Mouse (Mus musculus): ENCODE data around the gene Clec12b. TPM values are rescaled to one million over a fixed set of nuclear protein-coding genes. Genes with fewer than 3 reads are reported as not detected.
"Not testable (repeated sequence)": the region's sequence is repeated elsewhere in the genome, so short reads cannot be mapped to it uniquely, and the experiment has no call there.

The Clec12b gene
- total RNA-seq, 2 experiments from 2014 or later: not detected

DNA sequence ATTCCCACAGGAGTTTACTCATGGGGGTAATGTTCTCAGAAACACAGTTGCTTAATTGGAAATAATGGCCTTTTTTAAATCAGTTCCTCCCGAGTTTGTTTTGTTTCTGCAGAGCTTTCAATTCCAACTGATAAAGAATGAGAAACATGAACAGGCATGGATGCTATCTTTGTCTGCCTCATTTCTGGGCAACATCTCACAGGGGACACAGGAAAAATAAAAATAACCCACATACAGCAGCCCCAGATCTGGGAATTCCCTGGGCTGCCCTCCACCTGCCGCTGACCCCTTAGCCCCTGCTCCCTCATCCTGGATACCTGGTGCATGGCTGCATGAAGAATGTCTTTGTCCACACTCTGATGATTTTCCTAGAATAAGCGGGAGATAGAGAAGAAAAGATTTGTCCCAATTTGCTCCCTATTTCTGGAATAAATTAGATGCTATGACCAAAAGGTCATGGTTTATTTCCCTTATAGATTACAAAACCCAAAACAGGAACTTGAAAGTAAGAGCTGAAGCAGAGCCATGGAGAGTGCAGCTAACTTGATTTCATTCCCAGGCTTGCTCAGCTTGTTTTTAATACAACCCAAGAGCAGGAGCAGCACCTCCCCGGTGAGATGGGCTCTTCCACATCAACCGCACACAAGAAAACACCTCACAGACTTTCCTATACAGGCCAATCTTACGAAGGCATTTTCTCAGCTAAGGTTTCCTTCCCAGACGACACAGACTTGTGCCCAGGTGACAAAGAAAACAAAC is 16.1 kb downstream of the Clec12b start:
- DNase-seq: no peak

DNA sequence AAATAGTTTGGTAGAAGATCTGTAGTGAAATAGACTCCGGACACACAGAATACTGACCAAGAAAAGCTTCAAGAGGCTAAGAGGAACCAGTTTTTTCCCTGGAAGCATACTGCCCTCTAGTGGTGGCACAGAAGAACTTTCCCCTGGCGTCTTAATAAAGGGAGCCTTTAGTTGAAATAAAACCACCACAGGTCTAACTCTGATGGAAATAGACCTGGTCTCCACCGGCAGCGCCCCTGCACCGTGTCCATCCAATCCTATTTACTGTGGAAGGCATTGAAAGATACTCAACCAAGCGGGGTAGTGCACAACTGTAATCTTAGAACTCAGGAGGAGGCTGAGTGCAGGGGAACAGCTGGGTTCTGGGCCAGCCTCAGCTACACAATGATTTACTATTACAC is 19.7 kb downstream of the Clec12b start:
- DNase-seq: peak; percentile 51 to 63

DNA sequence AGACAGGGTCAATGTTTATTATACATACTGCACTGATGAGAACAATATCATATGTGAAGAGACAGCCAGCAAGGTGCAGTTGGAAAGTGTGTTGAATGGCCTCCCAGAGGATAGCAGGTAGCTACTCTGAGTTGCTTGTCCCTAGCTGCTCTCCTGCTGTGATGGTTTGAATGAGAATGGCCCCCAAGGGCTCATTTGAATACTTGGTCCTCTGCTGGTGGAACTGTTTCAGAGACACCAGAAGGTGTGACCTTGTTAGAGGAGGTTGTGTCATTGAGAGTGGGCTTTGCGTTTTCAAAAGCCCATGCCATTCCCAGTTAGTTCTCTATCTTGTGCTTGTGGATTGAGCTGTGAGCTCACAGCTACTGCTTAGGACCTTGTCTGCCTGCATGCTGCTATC is 21.7 kb downstream of the Clec12b start:
- no peak for DNase-seq

DNA sequence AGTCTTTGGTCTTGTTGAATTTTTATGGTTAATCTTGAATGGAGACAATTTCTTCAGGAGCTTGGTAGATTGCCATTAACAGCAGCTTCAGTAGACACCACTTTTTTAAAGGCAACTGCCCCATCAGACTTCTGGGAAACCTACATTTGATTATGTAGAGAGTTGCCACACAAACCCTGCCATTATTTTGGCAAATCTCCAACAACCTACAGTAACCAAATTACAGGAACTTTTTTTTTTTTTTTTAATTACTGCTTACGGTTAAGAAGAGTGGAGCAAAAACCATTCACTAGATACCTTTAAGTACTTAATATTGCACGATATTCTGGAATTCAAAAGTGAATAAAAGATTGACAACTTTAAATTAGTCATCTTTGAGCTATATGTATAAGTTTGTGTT is 26.2 kb downstream of the Clec12b start:
- no peak for DNase-seq

DNA sequence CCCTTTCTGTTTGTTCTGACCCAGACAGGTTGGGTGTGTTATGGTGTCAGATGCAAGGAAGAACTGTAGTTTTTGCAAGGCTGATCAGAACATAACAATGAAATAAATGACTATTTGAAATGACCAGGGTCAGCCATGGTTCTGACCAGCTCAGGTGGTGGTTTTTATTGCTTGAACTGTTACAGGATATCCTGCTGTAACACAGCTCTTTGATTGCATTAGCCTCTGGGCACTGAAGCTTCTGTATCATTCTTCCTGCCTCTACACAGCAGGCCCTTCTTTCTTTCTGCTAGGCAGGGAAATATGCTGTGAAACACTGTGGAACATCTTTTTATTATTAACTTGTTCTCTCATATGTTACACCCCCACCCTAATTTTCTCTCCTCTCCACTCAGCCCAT is 29.2 kb downstream of the Clec12b start:
- no peak for DNase-seq

DNA sequence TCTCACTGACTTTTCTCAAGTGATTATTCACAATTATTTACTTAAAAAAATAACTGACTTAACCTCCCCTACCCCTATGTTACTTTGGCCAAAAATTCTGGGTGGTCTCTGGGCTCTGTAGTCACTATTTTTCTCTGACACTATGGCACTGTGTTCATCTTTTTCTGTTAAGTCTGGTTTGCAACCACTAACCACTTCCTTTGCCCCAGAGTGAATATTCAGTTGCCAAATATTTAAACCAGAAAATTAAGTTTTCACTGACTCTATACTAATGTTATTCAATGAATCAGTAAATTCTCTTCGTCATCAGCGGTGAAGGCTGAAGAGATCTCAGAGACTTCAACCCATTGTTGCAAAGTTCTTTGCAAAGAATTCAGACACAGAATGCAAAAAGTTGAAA is 29.9 kb downstream of the Clec12b start:
- DNase-seq: no peak

DNA sequence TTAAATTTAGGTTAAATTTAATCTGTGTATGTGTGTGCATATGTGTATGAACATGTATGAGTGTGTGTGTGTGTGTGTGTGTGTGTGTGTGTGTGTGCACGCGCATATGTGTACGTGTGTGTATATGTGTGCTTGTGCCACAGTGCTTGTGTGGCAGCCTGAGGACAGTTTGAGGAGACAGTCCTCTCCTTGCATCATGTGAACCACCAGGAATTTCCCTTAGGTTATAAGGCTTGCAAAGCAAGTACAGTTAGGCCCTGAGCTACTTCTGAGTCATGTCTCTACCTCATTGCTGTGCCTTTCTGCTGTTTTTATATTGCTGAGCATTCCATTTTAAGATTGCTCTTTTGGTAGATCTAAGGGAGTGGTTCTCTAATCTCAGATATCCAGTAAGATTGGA is 34.6 kb downstream of the Clec12b start:
- no peak for DNase-seq

DNA sequence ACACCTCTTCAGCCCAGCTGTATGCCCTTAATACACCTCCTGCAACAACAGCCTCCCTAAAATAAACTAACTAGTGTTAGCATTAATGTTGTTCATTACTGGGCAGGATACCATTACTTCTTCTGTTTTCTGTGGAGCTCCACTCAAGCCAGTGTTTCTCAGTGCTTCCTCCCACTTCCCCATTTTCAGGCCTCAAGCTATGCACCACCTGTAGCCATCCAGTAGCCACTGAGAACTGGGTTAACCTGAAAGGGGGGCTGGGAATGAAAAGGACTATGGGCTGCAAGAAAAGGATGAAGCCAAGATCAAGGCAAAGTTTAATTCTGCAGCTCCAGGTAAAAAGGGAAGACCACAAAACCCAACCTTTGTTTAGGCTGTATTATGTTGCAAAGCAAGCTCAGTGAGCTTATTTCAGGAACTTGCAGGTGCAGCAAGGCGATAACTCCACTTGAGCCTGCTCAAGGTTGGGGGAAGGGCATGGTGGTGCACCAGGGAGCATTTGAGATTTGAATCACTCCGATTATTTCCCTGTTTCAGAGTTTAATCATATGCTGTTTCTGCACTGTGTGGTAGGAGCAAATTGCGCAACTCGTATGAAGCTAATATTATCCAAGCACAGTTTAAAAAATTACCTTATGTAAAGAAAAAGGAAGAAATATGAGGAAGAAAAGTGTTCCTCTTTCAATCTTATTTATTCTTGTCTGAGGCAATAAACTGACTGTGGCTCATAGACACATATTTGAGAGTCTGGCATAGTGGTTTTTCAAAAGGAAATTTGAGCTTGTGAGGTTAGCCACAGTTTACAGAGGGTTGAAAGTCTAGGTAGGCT is 35.9 kb downstream of the Clec12b start:
- DNase-seq: peak in 1 of 2 experiments; percentile 44

DNA sequence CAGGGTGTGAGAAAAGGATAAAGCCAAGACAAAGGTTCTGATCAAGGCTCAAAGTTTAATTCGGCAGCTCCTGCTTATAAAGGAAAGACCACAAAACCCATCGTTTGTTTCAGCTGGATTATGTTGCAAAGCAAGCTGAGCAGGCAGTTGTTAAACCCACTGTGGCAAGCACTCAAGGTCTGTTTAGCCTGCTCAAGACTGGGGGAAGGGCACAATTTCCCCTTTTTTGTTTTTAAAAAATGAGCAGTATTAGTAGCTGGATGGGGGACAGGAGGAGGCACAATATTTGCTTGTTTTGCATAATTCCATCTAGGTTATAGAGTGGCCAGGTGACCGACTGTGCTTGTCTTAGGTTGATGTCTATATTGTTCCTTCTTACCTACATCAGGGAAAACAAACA is 41.3 kb downstream of the Clec12b start:
- DNase-seq: no peak

DNA sequence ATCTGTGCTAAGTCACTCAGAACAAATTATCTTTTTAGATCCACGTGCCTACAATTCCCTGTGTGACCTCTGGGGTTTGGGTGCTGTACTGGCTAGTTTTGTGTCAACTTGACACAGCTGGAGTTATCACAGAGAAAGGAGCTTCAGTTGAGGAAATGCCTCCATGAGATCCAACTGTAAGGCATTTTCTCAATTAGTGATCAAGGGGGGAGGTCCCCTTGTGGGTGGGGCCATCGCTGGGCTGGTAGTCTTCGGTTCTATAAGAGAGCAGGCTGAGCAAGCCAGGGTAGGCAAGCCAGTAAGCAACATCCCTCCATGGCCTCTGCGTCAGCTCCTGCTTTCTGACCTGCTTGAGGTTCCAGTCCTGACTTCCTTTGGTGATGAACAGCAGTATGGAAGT is 43.3 kb downstream of the Clec12b start, which contains the start of gene Clec12a:
Gene Clec12a (plus strand): TSS at position 301 of the 400 bp plus-strand sequence.
- not testable (repeated sequence) for DNase-seq

DNA sequence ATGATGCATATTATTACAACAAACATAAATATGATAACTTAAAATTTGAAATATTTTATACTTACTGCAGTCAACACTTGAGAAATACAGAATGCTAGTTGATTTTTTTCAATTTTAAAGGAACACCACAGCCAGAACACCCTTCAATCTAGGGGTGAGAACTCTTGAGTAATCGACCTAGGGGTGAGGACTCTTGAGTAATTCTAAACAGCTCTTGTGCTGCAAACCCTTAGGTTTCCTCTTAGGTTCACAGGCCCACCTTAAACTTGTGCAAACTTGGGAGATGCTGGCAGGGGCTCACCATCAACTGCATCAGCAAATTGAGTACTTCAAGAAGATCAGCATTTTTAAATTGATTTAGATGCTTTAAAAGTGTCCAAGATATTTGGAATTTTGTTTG is 47.9 kb downstream of the Clec12b start:
- DNase-seq: no peak

DNA sequence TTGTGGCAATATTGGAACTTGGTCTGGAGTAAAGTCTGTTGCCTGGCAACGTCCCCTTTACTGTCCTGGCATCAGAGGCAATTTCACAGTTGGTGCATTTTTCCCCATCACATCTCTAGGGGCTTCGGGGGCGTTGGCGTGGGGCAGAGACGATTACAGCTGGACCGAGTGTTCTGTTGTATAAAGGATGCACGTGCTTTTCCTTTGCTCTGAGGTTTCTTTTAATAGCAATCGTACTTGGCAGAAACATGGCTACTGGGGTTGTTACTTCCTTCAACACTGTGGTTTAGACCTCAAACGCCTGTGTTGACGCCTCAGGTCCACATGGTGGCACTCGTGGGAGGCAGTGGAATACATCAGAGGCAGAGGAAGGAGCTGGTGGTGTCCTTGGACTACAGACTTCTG is 52.0 kb downstream of the Clec12b start:
- DNase-seq: peak; percentile 54 to 74

DNA sequence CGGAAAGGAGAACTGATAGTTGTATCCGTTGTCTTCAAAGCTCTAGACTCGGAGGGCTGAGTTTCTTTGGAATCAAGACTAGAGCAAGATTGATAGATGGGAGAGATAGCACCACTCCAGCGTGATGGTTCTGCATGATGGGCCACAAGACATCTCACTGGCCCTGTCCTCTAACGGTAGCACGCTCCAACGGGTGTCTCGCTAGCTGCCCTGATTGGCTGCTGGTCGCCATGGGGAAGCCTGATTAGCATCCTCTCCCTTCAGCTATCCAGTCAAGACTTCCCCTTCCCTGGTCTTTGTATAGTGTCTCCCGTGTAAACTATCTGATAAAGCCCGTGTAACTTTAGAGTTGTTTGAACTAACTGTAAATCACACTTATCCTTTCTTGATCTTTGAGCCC is 54.1 kb downstream of the Clec12b start, which contains the start of gene 4922502D21Rik:
Gene 4922502D21Rik (minus strand): TSS at position 187 of the 400 bp plus-strand sequence.
- DNase-seq: no peak

DNA sequence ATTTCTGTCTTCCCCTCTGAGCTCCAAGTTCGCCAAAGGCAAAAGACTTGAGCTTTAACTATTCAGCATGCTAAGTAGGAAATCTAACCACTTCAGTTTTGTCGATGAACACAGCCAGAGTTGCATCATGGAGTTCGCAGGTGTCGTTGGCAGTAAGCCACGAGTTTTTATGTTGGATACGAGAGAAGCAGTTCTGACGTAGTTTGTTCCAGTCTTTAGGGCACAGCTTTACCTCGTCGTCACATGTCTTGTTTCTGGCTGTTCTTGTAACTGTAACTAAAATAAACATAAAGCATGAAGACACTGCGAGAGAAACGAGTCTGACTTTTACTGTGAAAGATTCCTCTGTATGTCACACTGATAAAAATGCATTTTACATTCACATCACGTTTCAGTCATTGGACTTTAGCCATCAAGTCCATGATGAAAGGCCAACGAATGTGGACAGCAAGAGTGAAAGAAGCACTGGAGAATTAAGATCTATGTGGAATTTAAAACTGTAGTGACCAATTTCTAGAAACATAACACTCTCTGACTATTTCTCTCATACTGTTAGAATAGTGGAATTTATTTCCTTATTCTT is 59.0 kb downstream of the Clec12b start:
- DNase-seq: no peak

DNA sequence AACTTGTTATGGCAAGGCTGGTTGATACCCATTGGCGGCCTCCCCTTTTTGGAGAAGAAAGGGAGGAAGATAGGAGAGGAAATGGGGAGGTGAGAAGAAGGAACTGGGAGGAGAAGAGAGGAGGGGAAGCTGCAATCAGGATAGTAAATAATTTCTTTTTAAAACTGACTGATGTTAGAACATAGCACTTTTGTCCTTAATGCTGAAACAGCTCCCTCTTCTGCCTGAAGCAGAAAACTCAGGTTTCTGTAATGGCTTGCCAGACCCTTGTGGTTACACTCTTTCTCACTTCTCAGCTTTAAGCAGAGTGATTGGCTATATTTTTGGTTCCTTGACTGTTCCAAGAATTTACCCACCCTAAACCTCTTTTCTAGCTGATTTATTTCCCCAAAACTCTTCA is 59.7 kb downstream of the Clec12b start:
- DNase-seq: no peak

Other genes with a start within 250 kb of the Clec12b start
- 10 to 100 TPM; 32.0 to 46.1 TPM for gene Clec2d, start 205.3 kb downstream of the Clec12b start, total RNA-seq (2021)
- 1 to 10 TPM in 1 of 2 experiments, under 1 TPM in 1; 0.17 to 1.6 TPM for gene Cd69, start 110.4 kb downstream of the Clec12b start, total RNA-seq (2021)
- not detected for gene 4922502D21Rik, start 54.1 kb downstream of the Clec12b start, total RNA-seq (2021)
- under 1 TPM; 0.85 to 0.94 TPM for gene Clec12a, start 43.2 kb downstream of the Clec12b start, total RNA-seq (2021)
- gene Clec1b, start 11.4 kb upstream of the Clec12b start, total RNA-seq (2021): 1 to 10 TPM; 1.0 to 1.2 TPM
- gene Clec9a, start 23.0 kb upstream of the Clec12b start, total RNA-seq (2021): under 1 TPM in 1 of 2 experiments, not detected in 1; 0.62 TPM
- gene Clec1a, start 66.1 kb upstream of the Clec12b start, total RNA-seq (2021): 10 to 100 TPM; 11.1 to 11.4 TPM
- gene Olr1, start 121.3 kb upstream of the Clec12b start, total RNA-seq (2021): not detected
- gene Tmem52b, start 126.7 kb upstream of the Clec12b start, total RNA-seq (2021): not detected
- 100 to 1,000 TPM; 149 to 199 TPM for gene Gabarapl1, start 147.3 kb upstream of the Clec12b start, total RNA-seq (2021)
- gene Klre1, start 192.0 kb upstream of the Clec12b start, total RNA-seq (2021): under 1 TPM in 1 of 2 experiments, not detected in 1; 0.30 TPM
- gene Klrd1, start 205.9 kb upstream of the Clec12b start, total RNA-seq (2021): 1 to 10 TPM in 1 of 2 experiments, not detected in 1; 1.1 TPM
- under 1 TPM; 0.26 to 0.57 TPM for gene Klrk1, start 238.0 kb upstream of the Clec12b start, total RNA-seq (2021)